Mouse (Mus musculus) neutrophil, adult 5-6 weeks (primary cell): Measurements from ENCODE around the gene Gna12. TPM values are rescaled to one million over a fixed set of nuclear protein-coding genes. Genes with fewer than 3 reads are reported as not detected.

ENCODE experiments used
- ATAC-seq: fragments of 151-379, 151-347 bp; 2 replicates; pipeline ENCODE4 v1.8.0; 2017; ENCODE audit warnings: mild to moderate bottlenecking, moderate TSS enrichment; ENCODE audit not compliant: insufficient number of reproducible peaks, poor library complexity, low FRiP score, severe bottlenecking; ENCODE audit errors: extremely low read depth
- total RNA-seq: library from RNA; stranded (forward); fragments of 200-1000 nt; gene quantifications from 2 replicates; pipeline ENCODE4 v1.2.3, GENCODE M21; 2017

Gna12 gene
- 9.9 and 11.5 TPM in 2 replicates for total RNA-seq

GRCm38 (mm10) chr5:140830314-140831063, at the start of gene Gna12:
TSS of gene Gna12 (minus strand) at chr5:140830431.
- peak; percentile 97 for ATAC-seq

- no peak for ATAC-seq
Observed at GRCm38 (mm10) chr5:140878644-140879043, 48.4 kb upstream of the Gna12 start.

- ATAC-seq = no peak
Observed at GRCm38 (mm10) chr5:140873736-140874307, 43.6 kb upstream of the Gna12 start.

GRCm38 (mm10) chr5:140873039-140873551, 42.9 kb upstream of the Gna12 start:
- ATAC-seq = no peak

GRCm38 (mm10) chr5:140872532-140873038, 42.4 kb upstream of the Gna12 start:
- no peak for ATAC-seq

- ATAC-seq = no peak
Observed at GRCm38 (mm10) chr5:140871241-140871640, 41.0 kb upstream of the Gna12 start.

- no peak for ATAC-seq
Observed at GRCm38 (mm10) chr5:140869034-140869433, 38.8 kb upstream of the Gna12 start.

GRCm38 (mm10) chr5:140859730-140860129, 29.5 kb upstream of the Gna12 start:
- no peak for ATAC-seq

- 0 out of 2 replicates have a peak, but pooled peaks have one; percentile 26 for ATAC-seq
Observed at GRCm38 (mm10) chr5:140858335-140858734, 28.1 kb upstream of the Gna12 start.

GRCm38 (mm10) chr5:140857432-140858154, 27.4 kb upstream of the Gna12 start:
- no peak for ATAC-seq

GRCm38 (mm10) chr5:140855909-140856530, 25.8 kb upstream of the Gna12 start:
- ATAC-seq = no peak

GRCm38 (mm10) chr5:140854700-140855099, 24.5 kb upstream of the Gna12 start:
- no peak for ATAC-seq

GRCm38 (mm10) chr5:140853723-140854122, 23.5 kb upstream of the Gna12 start:
- no peak for ATAC-seq

GRCm38 (mm10) chr5:140852435-140852996, 22.3 kb upstream of the Gna12 start:
- ATAC-seq = no peak

GRCm38 (mm10) chr5:140847300-140847729, 17.1 kb upstream of the Gna12 start:
- peak; percentile 56 for ATAC-seq

- no peak for ATAC-seq
Observed at GRCm38 (mm10) chr5:140841942-140842341, 11.7 kb upstream of the Gna12 start.

- ATAC-seq = no peak
Observed at GRCm38 (mm10) chr5:140831064-140831431, 817 bp upstream of the Gna12 start.

GRCm38 (mm10) chr5:140829911-140830294, 328 bp downstream of the Gna12 start:
- no peak for ATAC-seq
